Mouse (Mus musculus) hematopoietic multipotent progenitor cell, adult 10-12 weeks (in vitro differentiated cells): ENCODE data around the gene Rfx1. TPM values are rescaled to one million over a fixed set of nuclear protein-coding genes. Genes with fewer than 3 reads are reported as not detected.

Experiments used
- polyA plus RNA-seq: library from polyadenylated mRNA; stranded (reverse); fragments of >175 nt; gene quantifications from 2 replicates; pipeline ENCODE4 v1.2.3, GENCODE M21; 2012; ENCODE audit warnings: low replicate concordance

Gene Rfx1
- 87.3 and 149 TPM in 2 replicates for polyA plus RNA-seq

GRCm38 (mm10) chr8:84066291-84066930 lies at the start of gene Rfx1:
Gene Rfx1, plus strand, starts transcription at chr8:84066834.

GRCm38 (mm10) chr8:84021096-84021495 lies 45.5 kb upstream of the Rfx1 start, which contains the start of gene Palm3:
Gene Palm3, plus strand, starts transcription at chr8:84021471.

GRCm38 (mm10) chr8:84042066-84042947 lies 24.3 kb upstream of the Rfx1 start, which contains the start of gene Il27ra:
Gene Il27ra, minus strand, starts transcription at chr8:84042589.

GRCm38 (mm10) chr8:84044900-84045299 lies 21.7 kb upstream of the Rfx1 start, which contains the start of gene Rln3:
Gene Rln3, minus strand, starts transcription at chr8:84045000.

GRCm38 (mm10) chr8:84065037-84065436 lies 1.6 kb upstream of the Rfx1 start, which contains the start of gene Gm10643:
Gene Gm10643, minus strand, starts transcription at chr8:84065137.

GRCm38 (mm10) chr8:84104697-84105609 lies 38.3 kb downstream of the Rfx1 start, which contains the start of gene Dcaf15:
Gene Dcaf15, minus strand, starts transcription at chr8:84104768.

GRCm38 (mm10) chr8:84125656-84126055 lies 59.0 kb downstream of the Rfx1 start, which contains the start of gene Podnl1:
Gene Podnl1, plus strand, starts transcription at chr8:84125989.

Other genes with a start within 250 kb of the Rfx1 start
- 9.4 and 20.9 TPM in 2 replicates for gene Adgrl1, start 166.7 kb upstream of the Rfx1 start, polyA plus RNA-seq
- gene Gm10644, start 111.6 kb upstream of the Rfx1 start, polyA plus RNA-seq: 0.90 and 1.4 TPM in 2 replicates
- gene Asf1b, start 111.3 kb upstream of the Rfx1 start, polyA plus RNA-seq: 5.2 and 56.2 TPM in 2 replicates
- 22.7 and 25.1 TPM in 2 replicates for gene Prkaca, start 93.8 kb upstream of the Rfx1 start, polyA plus RNA-seq
- gene Samd1, start 69.2 kb upstream of the Rfx1 start, polyA plus RNA-seq: 77.6 and 95.6 TPM in 2 replicates
- gene 1700067K01Rik, start 65.3 kb upstream of the Rfx1 start, polyA plus RNA-seq: 0.76 and 0.78 TPM in 2 replicates
- gene 2210011C24Rik, start 54.7 kb upstream of the Rfx1 start, polyA plus RNA-seq: 0.22 and 3.9 TPM in 2 replicates
- 0.13 and 0.14 TPM in 2 replicates for gene Palm3, start 45.4 kb upstream of the Rfx1 start, polyA plus RNA-seq
- gene Il27ra, start 24.2 kb upstream of the Rfx1 start, polyA plus RNA-seq: 67.1 and 69.8 TPM in 2 replicates
- gene Rln3, start 21.8 kb upstream of the Rfx1 start, polyA plus RNA-seq: 3.7 and 4.7 TPM in 2 replicates
- gene Gm10643, start 1.7 kb upstream of the Rfx1 start, polyA plus RNA-seq: 0.11 and 0.15 TPM in 2 replicates
- 61.7 and 152 TPM in 2 replicates for gene Dcaf15, start 37.9 kb downstream of the Rfx1 start, polyA plus RNA-seq
- 15.7 and 34.9 TPM in 2 replicates for gene Podnl1, start 59.2 kb downstream of the Rfx1 start, polyA plus RNA-seq
- 37.2 and 82.2 TPM in 2 replicates for gene Cc2d1a, start 81.1 kb downstream of the Rfx1 start, polyA plus RNA-seq
- gene 4930432K21Rik, start 81.2 kb downstream of the Rfx1 start, polyA plus RNA-seq: 1.4 and 1.5 TPM in 2 replicates
- gene Nanos3, start 118.4 kb downstream of the Rfx1 start, polyA plus RNA-seq: 0.42 and 0.59 TPM in 2 replicates
- gene Zswim4, start 170.2 kb downstream of the Rfx1 start, polyA plus RNA-seq: 18.1 and 26.1 TPM in 2 replicates
- gene D8Ertd738e, start 182.9 kb downstream of the Rfx1 start, polyA plus RNA-seq: 192 and 194 TPM in 2 replicates
- 25.3 and 68.4 TPM in 2 replicates for gene Mri1, start 190.5 kb downstream of the Rfx1 start, polyA plus RNA-seq
- gene Ccdc130, start 203.5 kb downstream of the Rfx1 start, polyA plus RNA-seq: 19.7 and 21.2 TPM in 2 replicates